Mouse (Mus musculus) erythroid progenitor cell, adult 5-6 weeks (primary cell): ENCODE results near the gene Caml. TPM values are rescaled to one million over a fixed set of nuclear protein-coding genes. Genes with fewer than 3 reads are reported as not detected.

Experiments
- ATAC-seq: replicated peaks from 2 replicates; pipeline ENCODE4 v1.8.0; 2016; ENCODE audit warnings: moderate number of reproducible peaks, mild to moderate bottlenecking, moderate TSS enrichment, inconsistent platforms; ENCODE audit not compliant: poor library complexity, low FRiP score, severe bottlenecking
- total RNA-seq, 2 experiments: library from RNA; stranded (forward) in 1 of 2; stranded (reverse) in 1 of 2; fragments of 150-400 nt in 1 of 2; fragments of 186-747, 209-891 nt in 1 of 2; gene quantifications; 2 replicates each; pipeline versions ENCODE4 v1.2.3 to v1.2.4; 2015 to 2017; ENCODE audit warnings: low replicate concordance in 2 of 2

Gene Caml
- total RNA-seq, 2 experiments from 2014 or later, result 15.5 to 35.4 TPM

GRCm38 (mm10) chr13:55613471-55613870 lies 9.3 kb upstream of the Caml start:
- ATAC-seq, result no peak

GRCm38 (mm10) chr13:55619328-55619727 lies 3.5 kb upstream of the Caml start:
- no peak for ATAC-seq

DNA sequence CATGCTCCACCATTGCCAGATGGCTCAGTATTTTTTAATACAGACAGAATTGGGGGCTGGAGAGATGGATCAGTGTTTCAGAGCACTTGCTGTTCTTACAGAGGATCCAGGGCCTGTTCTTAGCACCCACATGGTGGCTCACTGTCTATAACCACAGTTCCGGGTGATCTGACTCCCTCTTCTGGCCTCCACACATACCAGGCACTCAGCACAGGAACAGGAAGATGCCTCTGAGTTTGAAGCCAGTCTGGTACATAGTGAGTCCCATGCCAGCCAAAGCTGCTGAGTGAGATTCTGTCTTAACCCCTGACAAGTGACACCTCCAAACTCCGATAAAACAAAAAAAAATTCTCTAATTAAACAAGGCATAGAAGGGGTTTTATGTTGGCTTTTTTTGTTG lies 2.5 kb upstream of the Caml start:
- ATAC-seq, result no peak

DNA sequence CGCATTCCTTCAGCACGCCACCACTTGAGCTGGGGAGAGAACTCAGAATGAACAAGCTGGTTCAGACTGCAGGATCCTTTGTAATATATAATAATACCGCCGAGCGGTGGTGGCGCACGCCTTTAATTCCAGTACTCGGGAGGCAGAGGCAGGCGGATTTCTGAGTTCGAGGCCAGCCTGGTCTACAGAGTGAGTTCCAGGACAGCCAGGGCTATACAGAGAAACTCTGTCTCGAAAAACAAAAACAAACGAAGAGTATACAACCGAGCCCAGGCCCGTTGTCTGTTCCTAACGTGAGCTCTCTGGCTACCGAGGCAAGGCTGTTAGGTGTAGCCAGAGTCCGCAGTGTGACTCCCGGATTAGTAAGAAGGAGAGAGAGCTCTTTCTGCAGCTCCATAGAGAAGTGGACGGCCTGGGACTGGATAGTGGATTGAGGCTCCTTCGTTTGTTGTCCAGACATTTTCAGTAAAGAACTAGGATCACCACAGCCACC lies 603 bp upstream of the Caml start:
- ATAC-seq, result peak; percentile 32; the same call in 1 of the 2 replicates

- ATAC-seq, result peak; percentile 99
These were observed 11.9 kb downstream of the Caml start, which contains the start of gene Ddx46 for GRCm38 (mm10) chr13:55634639-55635127. Ddx46 (plus strand) TSS chr13:55635027.

DNA sequence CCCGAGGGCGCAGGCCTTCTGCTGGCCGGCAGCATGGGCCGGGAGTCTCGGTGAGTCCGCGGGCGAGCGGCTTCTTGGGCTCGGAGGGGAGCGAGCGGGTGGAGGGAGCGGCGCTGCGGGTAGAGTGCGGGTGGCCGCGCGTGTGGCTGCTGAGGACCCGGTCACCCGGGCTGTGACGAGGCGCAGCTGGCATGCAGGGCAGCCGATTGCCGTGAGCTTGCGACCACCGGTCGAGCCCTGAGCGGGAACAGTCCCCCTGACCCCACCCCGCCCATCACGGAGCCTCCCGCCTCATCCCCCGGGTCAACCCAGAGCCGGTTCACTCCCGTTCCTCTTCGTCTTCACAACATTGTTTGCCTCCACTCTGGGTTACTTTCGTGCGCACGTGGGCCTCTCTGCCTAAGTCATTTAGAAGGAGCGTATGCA lies 12.4 kb downstream of the Caml start:
- ATAC-seq, result peak; percentile 67

DNA sequence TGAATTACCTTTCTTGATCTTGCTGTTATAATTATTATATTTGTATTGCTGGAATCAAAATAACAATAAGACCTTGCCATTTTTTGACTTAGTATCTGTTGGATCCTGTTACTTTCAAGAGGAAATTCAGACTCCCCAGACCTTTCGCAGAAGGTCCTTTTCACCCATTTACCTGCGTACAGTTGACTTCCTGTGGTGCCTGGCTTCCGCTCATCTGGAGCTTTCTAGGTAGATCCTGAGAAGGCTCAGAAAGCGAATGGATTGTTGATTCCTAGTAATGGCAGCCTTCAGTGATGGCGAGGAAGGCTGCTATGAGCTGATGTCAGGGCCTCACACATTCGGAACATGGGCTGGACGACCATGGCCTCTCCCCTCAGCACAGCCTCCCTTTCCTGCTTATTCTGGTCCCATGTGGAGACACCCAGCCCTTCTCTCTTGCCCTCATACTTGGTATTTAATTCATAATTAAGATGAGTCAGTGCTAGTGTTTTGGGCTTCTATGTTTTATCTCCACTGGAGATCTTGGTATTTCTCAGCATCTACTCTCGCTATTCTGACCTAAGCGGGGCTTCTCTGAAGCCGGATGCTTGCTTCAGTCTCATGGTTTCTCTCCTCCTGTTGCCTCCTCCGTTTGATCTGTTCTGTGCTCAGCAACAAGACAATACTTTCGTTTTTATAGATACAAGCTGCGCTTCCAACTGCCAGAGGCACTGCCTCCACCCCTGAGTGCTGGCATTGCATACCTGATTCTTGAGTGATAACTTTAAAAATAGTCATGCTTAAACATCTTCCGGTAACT lies 13.6 kb downstream of the Caml start:
- no peak for ATAC-seq

GRCm38 (mm10) chr13:55640480-55640879 lies 17.7 kb downstream of the Caml start:
- peak; percentile 89 for ATAC-seq

DNA sequence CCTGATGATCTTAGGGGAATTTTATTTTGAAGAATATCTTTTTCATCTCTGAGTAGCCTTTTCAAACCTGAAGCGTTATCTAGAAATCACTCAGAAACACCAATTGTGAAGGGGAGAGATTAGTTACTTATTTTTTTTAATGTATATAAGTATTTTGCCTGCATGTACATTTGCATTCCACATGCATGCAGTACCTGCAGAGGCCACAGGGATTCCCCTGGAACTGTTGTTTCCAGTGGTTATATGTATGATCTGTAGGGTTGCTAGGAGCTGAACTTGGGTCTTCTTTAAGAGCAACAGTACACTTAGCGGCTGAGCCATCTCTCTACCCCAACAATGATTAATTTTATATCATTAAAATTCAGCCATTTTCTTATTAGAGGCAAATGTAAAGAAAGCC lies 21.7 kb downstream of the Caml start:
- no peak for ATAC-seq

- no peak for ATAC-seq
These were observed 27.3 kb downstream of the Caml start for GRCm38 (mm10) chr13:55650098-55650497.

DNA sequence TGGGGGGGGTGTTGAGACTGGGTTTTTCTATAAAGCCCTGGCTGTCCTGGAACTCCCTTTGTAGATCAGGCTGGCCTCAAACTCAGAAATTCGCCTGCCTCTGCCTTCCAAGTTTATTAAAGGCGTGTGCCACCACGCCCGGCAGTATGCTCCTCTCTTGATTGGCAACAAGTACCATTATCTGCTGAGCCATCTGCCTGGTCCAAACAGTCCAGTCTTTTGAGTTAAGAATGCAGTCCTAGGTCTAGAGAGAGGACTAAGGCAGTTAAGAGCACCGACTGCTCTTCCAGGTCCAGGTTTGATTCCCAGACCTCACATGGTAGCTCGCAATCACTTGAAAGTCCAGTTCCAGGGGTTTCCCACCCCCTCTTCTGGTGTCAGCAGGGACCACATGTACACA lies 28.2 kb downstream of the Caml start:
- no peak for ATAC-seq

DNA sequence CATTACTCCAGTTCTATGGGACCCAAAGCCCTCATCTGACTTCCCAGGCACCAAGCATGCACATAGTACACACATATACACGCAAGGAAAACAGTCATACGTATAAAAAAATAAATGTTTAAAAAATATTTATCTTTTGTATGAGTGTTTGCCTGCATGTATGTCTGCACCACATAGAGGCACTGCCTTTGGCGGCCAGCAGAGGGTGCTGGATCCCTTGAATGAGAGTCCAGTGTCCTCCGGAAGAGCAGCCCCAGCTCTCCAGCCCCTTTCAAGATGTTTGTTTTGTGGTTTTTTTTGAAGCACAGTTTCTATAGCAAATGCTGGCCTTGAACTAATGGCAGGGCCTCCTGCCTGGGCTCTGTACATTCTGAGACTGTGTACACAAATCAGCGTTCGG lies 45.7 kb downstream of the Caml start:
- 0 out of 2 replicates have a peak, but pooled peaks have one; percentile 35 for ATAC-seq

- no peak for ATAC-seq
These were observed 49.9 kb downstream of the Caml start for GRCm38 (mm10) chr13:55672711-55673110.

DNA sequence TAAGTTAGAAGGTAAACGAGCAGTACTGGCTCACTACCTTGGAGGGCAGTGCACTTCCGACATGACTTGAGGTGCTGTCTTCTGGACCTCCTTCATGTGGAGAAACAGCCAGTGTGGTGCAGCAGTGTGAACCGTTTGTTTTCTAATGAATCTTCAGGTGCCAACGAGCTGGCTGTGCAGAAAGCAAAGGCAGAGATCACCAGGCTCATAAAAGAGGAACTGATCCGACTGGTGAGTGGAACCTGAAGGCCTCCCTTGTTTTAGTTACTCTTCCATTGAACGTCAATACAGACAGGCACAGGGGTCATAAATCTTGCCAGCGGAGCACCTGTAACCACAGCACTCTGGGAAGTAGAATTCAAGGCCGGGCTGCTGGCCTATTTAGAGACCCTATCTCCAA lies 54.6 kb downstream of the Caml start:
- no peak for ATAC-seq

Other genes with a start within 250 kb of the Caml start
- gene Slc34a1, start 224.8 kb upstream of the Caml start, total RNA-seq (2015; ENCODE audit: low replicate concordance), result not detected in 2 replicates
- not detected in 2 replicates for gene Slc34a1, start 224.8 kb upstream of the Caml start, total RNA-seq (2017; ENCODE audit: low replicate concordance)
- not detected in 2 replicates for gene Pfn3, start 207.8 kb upstream of the Caml start, total RNA-seq (2015; ENCODE audit: low replicate concordance)
- gene Pfn3, start 207.8 kb upstream of the Caml start, total RNA-seq (2017; ENCODE audit: low replicate concordance), result not detected in 2 replicates
- gene F12, start 196.2 kb upstream of the Caml start, total RNA-seq (2015; ENCODE audit: low replicate concordance), result not detected in 2 replicates
- not detected in 2 replicates for gene F12, start 196.2 kb upstream of the Caml start, total RNA-seq (2017; ENCODE audit: low replicate concordance)
- 48.2 and 55.5 TPM in 2 replicates for gene Grk6, start 177.9 kb upstream of the Caml start, total RNA-seq (2015; ENCODE audit: low replicate concordance)
- gene Grk6, start 177.9 kb upstream of the Caml start, total RNA-seq (2017; ENCODE audit: low replicate concordance), result 62.2 and 75.7 TPM in 2 replicates
- not detected in 2 replicates for gene Prr7, start 158.7 kb upstream of the Caml start, total RNA-seq (2015; ENCODE audit: low replicate concordance)
- not detected in 2 replicates for gene Prr7, start 158.7 kb upstream of the Caml start, total RNA-seq (2017; ENCODE audit: low replicate concordance)
- gene Dbn1, start 134.9 kb upstream of the Caml start, total RNA-seq (2015; ENCODE audit: low replicate concordance), result not detected in 2 replicates
- gene Dbn1, start 134.9 kb upstream of the Caml start, total RNA-seq (2017; ENCODE audit: low replicate concordance), result 0.45 TPM in 1 of 2 replicates, not detected in the other
- gene Pdlim7, start 109.3 kb upstream of the Caml start, total RNA-seq (2015; ENCODE audit: low replicate concordance), result 0.84 and 1.4 TPM in 2 replicates
- 0.15 and 3.5 TPM in 2 replicates for gene Pdlim7, start 109.3 kb upstream of the Caml start, total RNA-seq (2017; ENCODE audit: low replicate concordance)
- 23.8 and 31.4 TPM in 2 replicates for gene Dok3, start 93.7 kb upstream of the Caml start, total RNA-seq (2015; ENCODE audit: low replicate concordance)
- gene Dok3, start 93.7 kb upstream of the Caml start, total RNA-seq (2017; ENCODE audit: low replicate concordance), result 5.5 and 7.1 TPM in 2 replicates
- 5.8 and 5.9 TPM in 2 replicates for gene Ddx41, start 86.3 kb upstream of the Caml start, total RNA-seq (2015; ENCODE audit: low replicate concordance)
- 9.1 and 28.7 TPM in 2 replicates for gene Ddx41, start 86.3 kb upstream of the Caml start, total RNA-seq (2017; ENCODE audit: low replicate concordance)
- gene Fam193b, start 51.9 kb upstream of the Caml start, total RNA-seq (2015; ENCODE audit: low replicate concordance), result 39.6 and 64.6 TPM in 2 replicates
- 39.5 and 47.1 TPM in 2 replicates for gene Fam193b, start 51.9 kb upstream of the Caml start, total RNA-seq (2017; ENCODE audit: low replicate concordance)
- gene Tmed9, start 49.3 kb upstream of the Caml start, total RNA-seq (2015; ENCODE audit: low replicate concordance), result 28.1 and 33.2 TPM in 2 replicates
- 31.1 and 62.9 TPM in 2 replicates for gene Tmed9, start 49.3 kb upstream of the Caml start, total RNA-seq (2017; ENCODE audit: low replicate concordance)
- gene B4galt7, start 23.1 kb upstream of the Caml start, total RNA-seq (2015; ENCODE audit: low replicate concordance), result 2.9 and 3.4 TPM in 2 replicates
- gene B4galt7, start 23.1 kb upstream of the Caml start, total RNA-seq (2017; ENCODE audit: low replicate concordance), result 0.53 and 4.0 TPM in 2 replicates
- gene Ddx46, start 12.0 kb downstream of the Caml start, total RNA-seq (2015; ENCODE audit: low replicate concordance), result 40.7 and 51.2 TPM in 2 replicates
- gene Ddx46, start 12.0 kb downstream of the Caml start, total RNA-seq (2017; ENCODE audit: low replicate concordance), result 65.6 and 83.3 TPM in 2 replicates
- gene B230219D22Rik, start 70.1 kb downstream of the Caml start, total RNA-seq (2015; ENCODE audit: low replicate concordance), result 38.9 and 52.4 TPM in 2 replicates
- gene B230219D22Rik, start 70.1 kb downstream of the Caml start, total RNA-seq (2017; ENCODE audit: low replicate concordance), result 25.3 and 33.8 TPM in 2 replicates
- 4.6 and 11.2 TPM in 2 replicates for gene Txndc15, start 91.6 kb downstream of the Caml start, total RNA-seq (2015; ENCODE audit: low replicate concordance)
- gene Txndc15, start 91.6 kb downstream of the Caml start, total RNA-seq (2017; ENCODE audit: low replicate concordance), result 5.3 and 6.9 TPM in 2 replicates
- gene Pcbd2, start 104.4 kb downstream of the Caml start, total RNA-seq (2015; ENCODE audit: low replicate concordance), result 16.6 and 49.0 TPM in 2 replicates
- gene Pcbd2, start 104.4 kb downstream of the Caml start, total RNA-seq (2017; ENCODE audit: low replicate concordance), result 2.1 and 22.8 TPM in 2 replicates
- not detected in 2 replicates for gene Catsper3, start 161.6 kb downstream of the Caml start, total RNA-seq (2015; ENCODE audit: low replicate concordance)
- not detected in 2 replicates for gene Catsper3, start 161.6 kb downstream of the Caml start, total RNA-seq (2017; ENCODE audit: low replicate concordance)
- not detected in 2 replicates for gene Pitx1, start 213.2 kb downstream of the Caml start, total RNA-seq (2015; ENCODE audit: low replicate concordance)
- not detected in 2 replicates for gene Pitx1, start 213.2 kb downstream of the Caml start, total RNA-seq (2017; ENCODE audit: low replicate concordance)